Mouse (Mus musculus) layer of hippocampus, postnatal 36 days (tissue): ENCODE measurements around the gene Gm21870. TPM values are rescaled to one million over a fixed set of nuclear protein-coding genes. Genes with fewer than 3 reads are reported as not detected.
"Not testable (repeated sequence)": the region's sequence is repeated elsewhere in the genome, so short reads cannot be mapped to it uniquely, and the experiment has no call there.

Experiments
- DNase-seq, 2 experiments: peaks; one replicate each; pipeline ENCODE4 v3.0.0; 2022
- total RNA-seq, 2 experiments: library from RNA; stranded (reverse); gene quantifications; 2 replicates each; pipeline ENCODE4 v1.2.3; 2021

The Gm21870 gene
- total RNA-seq, result not detected

DNA sequence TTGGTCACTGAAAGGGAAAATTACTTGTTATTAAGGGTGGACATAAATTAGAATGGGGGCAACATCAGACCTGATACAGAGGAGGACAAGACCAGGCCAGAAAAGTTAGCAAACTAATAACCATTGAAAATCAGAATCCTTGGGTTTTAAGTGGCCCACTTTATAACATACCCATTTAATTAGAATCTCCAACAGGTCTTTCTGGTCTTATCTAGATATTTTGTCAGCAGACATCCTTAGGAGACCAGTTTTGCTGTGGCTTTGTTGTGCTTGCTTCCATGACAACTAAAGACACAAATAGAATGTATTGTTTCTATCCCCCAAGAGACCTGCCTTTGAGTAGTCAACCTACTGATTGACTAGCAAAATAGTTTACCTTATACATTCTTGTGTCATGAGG lies at the start of gene Gm21870:
Gene Gm21870 (minus strand): TSS at position 101 of the 400 bp plus-strand sequence.
- not testable (repeated sequence) for DNase-seq

DNA sequence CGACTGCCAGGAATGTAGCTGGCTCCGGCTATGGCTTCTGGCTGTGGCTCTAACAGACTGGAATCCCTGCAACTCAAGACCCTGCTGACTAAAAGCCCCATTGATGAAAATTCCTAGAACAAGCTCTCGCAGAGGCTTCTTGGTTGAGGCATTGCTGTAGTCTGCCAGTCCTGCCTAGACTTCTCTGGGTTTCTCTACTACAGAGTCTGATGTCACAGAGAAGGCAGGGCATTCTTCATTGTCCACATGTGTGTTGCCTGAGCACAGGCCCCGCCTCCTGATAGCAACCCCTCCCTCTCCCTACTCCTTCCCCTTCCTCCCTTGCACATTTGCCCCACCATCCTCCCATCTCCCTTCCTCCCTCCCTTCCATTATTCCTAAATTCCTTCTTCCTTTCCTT lies 30.2 kb downstream of the Gm21870 start, which contains the start of gene Btbd35f6:
Gene Btbd35f6 (minus strand): TSS at position 101 of the 400 bp plus-strand sequence.
- not testable (repeated sequence) for DNase-seq

Other genes with a start within 250 kb of the Gm21870 start
- gene Btbd35f6, start 30.3 kb downstream of the Gm21870 start, total RNA-seq, result not detected
- gene Btbd35f9, start 174.7 kb upstream of the Gm21870 start, total RNA-seq, result not detected